Mouse (Mus musculus): Measurements from ENCODE around the gene B3glct. TPM values are rescaled to one million over a fixed set of nuclear protein-coding genes. Genes with fewer than 3 reads are reported as not detected.
A peak's percentile ranks its signal among the peaks of the same experiment; 100 is the strongest.

The B3glct gene
- 10 to 100 TPM; 27.3 to 28.9 TPM for total RNA-seq (2021)
- long read RNA-seq, experiment 1, full-length matches to known transcripts = 3 of 11 reads
- long read RNA-seq, experiment 1, partial matches to known transcripts = 2 of 11 reads
- long read RNA-seq, experiment 1, other reads (novel, unspliced or antisense) = 6 of 11 reads
- long read RNA-seq, experiment 2, full-length matches to known transcripts = 5 of 5 reads
- long read RNA-seq, experiment 2, partial matches to known transcripts = 0 of 5 reads
- long read RNA-seq, experiment 2, other reads (novel, unspliced or antisense) = 0 of 5 reads

- peak; percentile 90 to 95 for DNase-seq
Measured at GRCm38 (mm10) chr5:149678100-149678989, at the start of gene B3glct. Gene B3glct, plus strand, starts transcription at chr5:149678230.

- no peak for DNase-seq
Measured at GRCm38 (mm10) chr5:149634409-149635035, 43.5 kb upstream of the B3glct start.

- DNase-seq = peak; percentile 49 to 58
Measured at GRCm38 (mm10) chr5:149635556-149635955, 42.5 kb upstream of the B3glct start.

DNA sequence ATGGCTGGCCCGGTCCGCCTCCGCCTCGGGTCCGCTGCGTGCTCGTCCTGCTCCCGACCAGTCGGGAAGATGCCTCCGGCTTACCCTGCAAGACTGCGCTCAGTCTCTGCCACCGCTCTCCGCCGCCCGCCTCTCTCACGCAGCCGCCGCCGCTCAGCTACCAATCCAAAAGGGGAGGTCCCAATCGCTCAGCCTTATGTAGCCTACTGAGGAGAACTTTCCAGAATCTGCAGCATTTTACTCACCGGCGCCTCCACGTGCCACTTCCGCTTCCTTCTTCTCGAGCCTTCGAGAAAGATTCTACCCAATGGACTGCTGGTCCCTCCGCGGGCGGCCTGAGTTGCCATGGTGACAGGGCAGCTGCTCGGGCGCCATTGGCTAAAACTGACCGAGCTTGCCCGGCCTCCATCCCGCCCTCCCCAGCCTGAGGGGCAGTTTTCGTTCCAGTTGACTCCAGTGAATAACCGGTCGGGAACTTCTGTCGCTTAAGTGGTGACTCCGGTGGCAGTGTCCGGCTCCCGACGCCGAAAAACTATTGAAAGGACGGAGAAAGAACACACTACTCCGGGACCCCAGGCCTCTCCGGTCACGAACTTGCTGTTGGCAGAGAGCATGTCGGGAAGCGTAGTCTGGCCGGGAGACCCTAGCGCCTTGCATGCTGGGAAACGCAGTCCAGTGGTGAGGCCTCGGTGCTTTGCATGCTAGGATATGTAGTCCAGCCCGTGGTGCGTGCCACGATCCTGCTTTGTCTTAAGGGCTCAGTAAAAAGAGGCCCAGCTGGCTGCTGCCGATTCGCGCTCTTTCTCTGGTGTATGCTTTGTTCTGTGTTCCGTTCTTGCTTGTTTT, 41.7 kb upstream of the B3glct start, which contains the start of gene Hsph1:
Gene Hsph1 (minus strand): TSS at position 302 of the 846 bp plus-strand sequence.
- peak; percentile 98 for DNase-seq

DNA sequence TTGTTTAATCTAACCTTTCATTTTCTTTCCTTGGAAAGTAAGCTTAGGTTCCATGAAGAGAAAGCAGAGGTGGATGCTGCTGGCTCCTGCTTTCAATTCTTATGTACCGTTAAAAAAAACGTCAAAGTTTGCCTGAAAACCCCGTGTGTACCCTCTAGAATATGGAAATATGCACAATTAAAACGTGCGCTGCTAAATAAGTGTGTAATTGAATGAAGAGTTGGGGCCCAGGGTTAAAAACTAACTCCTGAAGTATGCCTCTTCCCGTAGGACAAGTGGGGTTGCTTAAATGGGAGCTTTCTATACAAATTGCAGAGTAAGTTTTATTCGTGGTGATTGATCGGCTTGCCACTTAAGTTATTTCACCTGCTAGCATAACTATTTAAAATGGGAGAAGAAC, 40.7 kb upstream of the B3glct start:
- no peak for DNase-seq

GRCm38 (mm10) chr5:149641277-149641892, 36.6 kb upstream of the B3glct start:
- DNase-seq = no peak

DNA sequence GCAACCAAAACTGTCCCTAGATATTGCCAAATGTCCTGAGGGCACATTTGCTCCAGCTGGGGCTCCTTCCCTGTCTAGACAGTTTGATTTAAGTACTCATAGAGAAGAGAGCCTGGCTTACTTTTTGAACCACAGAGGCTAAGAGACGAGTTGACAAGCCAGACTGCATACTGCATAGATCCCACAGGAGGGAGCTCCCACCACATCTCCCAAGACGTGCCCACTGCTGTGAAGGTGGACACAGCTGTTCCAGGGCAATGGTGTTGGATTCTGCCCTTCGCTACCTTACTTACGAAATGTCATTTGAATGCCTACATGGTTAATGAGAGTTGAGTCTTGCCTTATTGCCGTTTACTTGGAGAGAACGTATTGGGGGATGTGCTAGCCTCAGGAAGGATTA, 35.7 kb upstream of the B3glct start:
- peak in 1 of 2 experiments; percentile 14 for DNase-seq

DNA sequence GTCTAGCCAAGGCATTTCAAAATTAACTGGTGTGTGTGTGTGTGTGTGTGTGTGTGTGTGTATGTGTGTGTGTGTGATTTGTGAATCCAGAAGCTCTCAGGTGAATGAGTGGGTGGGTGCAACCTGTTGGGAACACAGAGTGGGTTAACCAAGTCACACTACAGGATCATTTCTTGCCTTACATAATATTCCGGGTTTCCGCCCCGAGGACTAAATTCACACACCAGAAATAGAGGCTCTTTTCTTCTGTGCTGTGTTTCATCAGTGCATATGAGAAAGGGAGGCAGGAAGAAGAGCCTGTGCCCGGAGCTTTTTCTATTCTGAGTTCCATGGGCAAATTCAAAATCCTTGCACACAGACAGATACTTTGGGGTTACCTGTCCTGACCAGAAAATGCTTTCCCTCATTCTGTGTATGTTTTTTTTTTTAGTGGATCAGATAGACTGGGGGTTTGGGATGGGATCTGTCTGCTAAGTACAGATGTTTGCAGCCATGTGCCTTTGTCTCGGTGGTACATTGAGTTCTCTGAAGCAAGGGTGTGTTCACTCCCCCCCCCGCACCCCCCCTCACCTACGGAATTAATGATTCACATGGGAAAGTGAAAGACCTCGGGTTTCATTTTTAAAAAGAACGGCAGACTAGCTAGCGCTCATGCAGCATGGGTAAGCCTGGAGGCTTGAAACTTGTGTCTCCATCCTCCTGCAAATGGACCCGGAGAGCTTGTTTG, 35.1 kb upstream of the B3glct start:
- no peak for DNase-seq

- no peak for DNase-seq
Measured at GRCm38 (mm10) chr5:149647367-149648115, 30.5 kb upstream of the B3glct start.

DNA sequence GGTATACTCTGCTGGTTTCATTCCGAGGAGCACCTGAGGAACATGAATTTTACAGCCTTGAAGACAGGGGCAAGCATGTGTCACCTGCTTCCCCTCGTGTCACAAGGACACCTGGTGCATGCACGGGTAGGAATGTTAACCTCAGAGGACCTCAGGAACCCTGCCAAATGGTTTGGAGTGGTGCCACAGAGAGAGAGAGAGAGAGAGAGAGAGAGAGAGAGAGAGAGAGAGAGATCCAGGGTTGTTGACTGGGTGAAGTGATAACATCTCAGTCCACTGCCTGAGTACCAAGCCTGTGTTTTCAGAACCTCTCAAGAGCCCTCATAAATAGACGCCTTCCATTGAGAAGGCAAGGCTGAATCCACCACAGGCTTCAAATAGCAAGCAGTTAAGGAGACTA, 29.8 kb upstream of the B3glct start:
- DNase-seq = peak in 1 of 2 experiments; percentile 26

- DNase-seq = no peak
Measured at GRCm38 (mm10) chr5:149648895-149649406, 29.1 kb upstream of the B3glct start.

DNA sequence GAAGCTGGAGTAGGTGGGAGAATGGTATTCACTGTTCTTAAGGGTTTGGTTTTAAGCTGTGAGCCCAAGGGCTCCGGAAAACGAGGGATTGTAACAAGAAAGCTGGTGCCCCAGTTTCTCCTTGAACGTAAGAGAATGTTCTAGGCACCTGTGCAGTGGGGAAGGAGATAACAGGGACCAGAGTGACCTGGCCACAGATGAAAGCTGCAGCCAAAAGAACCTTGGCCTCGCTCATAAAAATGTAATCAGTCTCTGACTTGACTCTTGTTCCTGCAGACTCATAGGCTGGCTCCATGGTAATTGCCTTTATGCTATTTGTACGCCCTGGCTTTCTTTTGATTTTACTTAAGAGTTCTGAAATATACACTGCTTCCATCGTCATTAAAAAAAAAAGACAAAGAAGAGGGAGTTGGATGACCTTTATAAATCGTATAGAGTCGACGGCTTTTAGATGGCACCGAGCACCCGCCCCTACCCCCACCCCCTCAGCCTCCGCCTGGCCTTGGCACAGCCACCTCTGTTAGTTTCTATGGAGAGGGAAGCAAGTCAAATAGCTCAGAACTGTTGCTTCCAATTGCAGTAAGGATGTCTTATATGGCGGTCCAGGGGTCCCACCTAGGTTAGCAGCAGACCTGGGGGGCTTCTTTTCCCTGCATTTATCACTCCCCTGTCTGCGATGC, 28.4 kb upstream of the B3glct start:
- DNase-seq = peak; percentile 21 to 53

DNA sequence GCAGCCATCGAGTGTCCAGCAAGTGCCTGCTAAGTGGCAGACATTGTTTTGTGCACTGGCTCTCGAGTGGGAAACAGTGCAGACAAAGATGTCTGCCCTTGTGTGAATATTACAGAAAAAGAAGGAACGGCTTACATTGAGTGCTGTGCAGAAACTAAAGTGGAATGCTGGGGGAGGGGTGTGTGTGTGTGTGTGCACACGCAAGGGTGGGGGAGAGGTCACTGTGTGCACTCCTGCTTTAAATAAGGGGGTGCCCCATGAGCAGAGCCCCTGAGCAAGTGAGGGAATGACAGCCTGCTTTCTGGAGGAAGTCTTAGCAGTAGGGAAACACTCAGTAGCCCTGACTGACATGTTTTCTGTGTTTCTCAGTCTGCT, 27.9 kb upstream of the B3glct start:
- DNase-seq = no peak

- DNase-seq = no peak
Measured at GRCm38 (mm10) chr5:149655636-149656035, 22.4 kb upstream of the B3glct start.

DNA sequence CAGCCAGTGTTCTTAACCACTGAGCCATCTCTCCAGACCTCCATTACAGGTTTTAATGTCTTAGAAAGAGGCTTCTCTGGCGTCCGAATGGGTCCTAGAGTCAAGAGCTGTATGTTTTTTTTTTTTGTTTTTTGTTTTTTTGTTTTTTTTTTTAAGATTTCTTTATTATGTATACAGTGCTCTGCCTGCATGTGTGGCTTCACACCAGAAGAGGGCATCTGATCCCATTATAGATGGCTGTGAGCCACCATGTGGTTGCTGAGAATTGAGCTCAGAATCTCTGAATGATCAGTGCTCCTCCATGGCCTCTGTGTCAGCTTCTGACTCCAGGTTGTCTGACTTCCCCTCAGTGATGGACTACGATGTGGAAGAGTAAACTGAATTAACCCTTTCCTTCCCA, 20.0 kb upstream of the B3glct start:
- DNase-seq = no peak

DNA sequence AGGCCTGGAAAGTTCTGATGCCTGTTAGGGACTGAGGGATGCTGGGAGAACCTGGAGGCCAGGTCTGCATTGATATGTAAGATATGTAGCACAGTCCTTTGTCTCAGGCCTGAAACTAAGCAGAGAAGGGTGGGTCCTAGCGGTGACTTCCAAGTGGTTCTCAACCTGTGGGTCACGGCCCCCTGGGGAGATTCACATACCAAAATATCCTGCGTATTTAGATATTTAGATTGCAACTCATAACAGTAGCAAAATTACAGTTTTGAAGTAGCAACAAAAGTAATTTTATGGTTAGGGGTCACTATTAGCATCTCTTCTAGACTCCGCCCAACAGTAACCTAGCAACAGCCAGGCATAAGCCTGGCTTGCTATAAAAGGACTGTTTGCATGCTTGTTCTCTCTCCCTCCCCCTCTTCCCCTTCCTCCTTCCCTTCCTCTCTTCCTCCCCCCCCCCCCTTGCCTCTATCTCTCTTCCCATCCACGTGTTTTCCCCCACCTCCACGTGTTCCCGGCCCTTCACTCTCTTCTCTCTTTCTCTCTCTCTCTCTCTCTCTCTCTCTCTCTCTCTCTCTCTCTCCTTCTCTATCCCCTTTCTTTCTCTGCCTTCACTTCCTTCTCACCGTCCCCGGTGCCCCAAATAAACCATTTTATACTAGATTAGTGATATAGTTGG, 19.2 kb upstream of the B3glct start:
- no peak for DNase-seq

GRCm38 (mm10) chr5:149659414-149659780, 18.6 kb upstream of the B3glct start:
- DNase-seq = no peak

DNA sequence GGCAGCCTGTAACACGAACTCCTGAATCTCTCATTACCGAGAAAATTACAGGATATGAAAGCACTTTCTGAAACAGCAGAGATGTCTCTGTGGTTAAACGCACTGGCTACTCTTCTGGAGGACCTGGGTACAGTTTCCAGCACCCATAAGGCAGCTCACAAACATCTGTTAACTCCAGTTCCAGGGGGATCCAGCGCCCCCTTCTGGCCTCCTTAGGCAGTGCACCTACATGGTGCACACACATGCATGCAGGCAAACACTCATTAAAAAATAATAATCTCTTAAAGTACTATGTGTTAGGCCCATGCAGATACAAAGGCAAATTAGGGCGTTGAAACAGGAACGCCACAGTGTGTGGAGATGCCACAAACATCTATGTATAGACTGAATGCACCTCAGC, 16.6 kb upstream of the B3glct start:
- DNase-seq = no peak

DNA sequence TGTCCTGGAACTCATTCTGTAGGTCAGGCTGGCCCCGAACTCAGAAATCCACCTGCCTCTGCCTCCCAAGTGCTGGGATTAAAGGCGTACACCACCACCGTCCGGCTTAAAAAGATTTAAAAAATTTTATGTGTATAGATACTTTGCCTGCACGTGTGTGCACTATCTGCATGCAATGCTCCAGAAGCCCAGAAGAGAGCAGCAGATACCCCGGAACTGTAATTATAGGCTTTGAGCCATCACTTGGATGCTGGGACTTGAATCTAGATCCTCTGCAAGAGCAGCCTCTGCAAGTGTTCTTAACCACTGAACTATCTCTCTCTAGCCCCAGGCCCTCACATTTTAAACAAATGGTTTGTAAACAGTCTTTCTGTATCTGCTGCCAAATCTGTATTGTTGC, 15.1 kb upstream of the B3glct start:
- no peak for DNase-seq

All from adrenal gland, postnatal 36 days (tissue).